Mouse (Mus musculus) heart, embryonic 14.5 days (tissue): ENCODE measurements at regions not wholly inside any gene's neighbourhood (a gene's known extent, or its start where the extent isn't known, plus 50 kb on each side); places are given as distances from the start of the nearest gene placed in this dataset.

ENCODE experiments used
- ATAC-seq: fragments of 200-750 bp; cut with Nextera tagmentation; 2 replicates; pipeline ENCODE4 v1.8.0; 2017; ENCODE audit warnings: low read depth, moderate TSS enrichment; ENCODE audit not compliant: insufficient number of reproducible peaks, insufficient read depth, low FRiP score
- H3K27ac ChIP-seq, 2 experiments: fragments of 200-500 bp in 1 of 2; fragments of 300-500 bp in 1 of 2; sonication (generic) in 1 of 2; replicated peaks in 1 of 2; 2 replicates each; pipeline ENCODE4 v1.5.1; 2012 to 2014; ENCODE audit warnings: low read depth in 2 of 2, low read length in 2 of 2, control low read depth in 1 of 2, mild to moderate bottlenecking in 1 of 2, mixed read lengths in 1 of 2; ENCODE audit not compliant: control insufficient read depth in 1 of 2, insufficient read depth in 1 of 2
- H3K27me3 ChIP-seq: fragments of 300-500 bp; sonication (generic); 2 replicates; pipeline ENCODE4 v1.6.1; 2014; ENCODE audit warnings: mild to moderate bottlenecking, low read length, control low read depth; ENCODE audit not compliant: control insufficient read depth, insufficient read depth
- H3K36me3 ChIP-seq: fragments of 300-500 bp; sonication (generic); 2 replicates; pipeline ENCODE4 v1.6.1; 2014; ENCODE audit warnings: mild to moderate bottlenecking, control low read depth, low read length, mixed read lengths; ENCODE audit not compliant: control insufficient read depth, insufficient read depth
- H3K4me1 ChIP-seq, 2 experiments: fragments of 200-500 bp in 1 of 2; fragments of 300-500 bp in 1 of 2; sonication (generic) in 1 of 2; 2 replicates each; pipeline ENCODE4 v1.6.1; 2012 to 2014; ENCODE audit warnings: low read length in 2 of 2, control low read depth in 1 of 2, mixed read lengths in 1 of 2; ENCODE audit not compliant: control insufficient read depth in 2 of 2, insufficient read depth in 2 of 2
- H3K4me2 ChIP-seq: fragments of 300-500 bp; sonication (generic); 2 replicates; pipeline ENCODE4 v1.6.1; 2014; ENCODE audit warnings: mild to moderate bottlenecking, low read length
- H3K4me3 ChIP-seq, 2 experiments: fragments of 200-500 bp in 1 of 2; fragments of 300-500 bp in 1 of 2; sonication (generic) in 1 of 2; 2 replicates each; pipeline ENCODE4 v1.5.1; 2012 to 2014; ENCODE audit warnings: low read length in 2 of 2, mild to moderate bottlenecking in 2 of 2, control low read depth in 1 of 2, low read depth in 1 of 2, moderate library complexity in 1 of 2; ENCODE audit not compliant: control insufficient read depth in 1 of 2, insufficient read depth in 1 of 2
- H3K9ac ChIP-seq: fragments of 300-500 bp; sonication (generic); 2 replicates; pipeline ENCODE4 v1.6.1; 2014; ENCODE audit warnings: mild to moderate bottlenecking, low read length
- H3K9me3 ChIP-seq: fragments of 300-500 bp; sonication (generic); 2 replicates; pipeline ENCODE4 v1.6.1; 2016; ENCODE audit warnings: low read length, control low read depth; ENCODE audit not compliant: control insufficient read depth
- WGBS: fragments of 180-500 bp; shearing (Covaris S2); extraction: QIAGEN DNeasy Blood & Tissue Kit; methylation state at CpG from one replicate; pipeline ENCODE4 v1.1.7; 2014; 5-methylcytosine and 5-hydroxymethylcytosine counted together

DNA sequence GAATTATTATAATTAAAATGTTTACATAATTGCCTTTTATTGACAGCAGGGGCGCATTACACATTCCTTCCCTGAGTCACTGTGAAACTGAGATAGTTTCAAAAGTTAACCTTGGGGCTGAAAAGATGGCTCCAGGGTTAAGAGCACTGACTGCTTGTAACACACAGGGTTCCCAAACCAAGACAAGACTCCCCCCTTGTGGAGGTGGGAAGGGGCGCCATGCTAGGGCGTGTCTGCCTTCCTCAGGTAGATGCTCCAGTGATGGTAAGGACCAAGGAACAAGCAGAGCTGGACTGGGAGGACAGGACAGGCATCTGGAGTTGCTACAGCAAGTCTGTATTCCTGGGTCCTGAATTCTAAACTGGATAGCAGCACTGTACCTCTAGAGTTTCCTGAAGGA is 351.9 kb downstream of the Tbc1d22a start:
- no peaks in the 10 kb centered on the region for H3K36me3 ChIP-seq
- H3K27ac ChIP-seq, result no peak overlapping the region
- H3K4me3 ChIP-seq, result no peak overlapping the region
- no peak overlapping the region for H3K9ac ChIP-seq
- H3K9me3 ChIP-seq, result no peaks in the 10 kb centered on the region
- WGBS, result 58% methylated on average over 3 of the region's 3 CpGs
- no peak for ATAC-seq
- no peaks in the 10 kb centered on the region for H3K27me3 ChIP-seq
- H3K4me2 ChIP-seq, result no peak overlapping the region
- H3K4me1 ChIP-seq, result no peaks in the 10 kb centered on the region

DNA sequence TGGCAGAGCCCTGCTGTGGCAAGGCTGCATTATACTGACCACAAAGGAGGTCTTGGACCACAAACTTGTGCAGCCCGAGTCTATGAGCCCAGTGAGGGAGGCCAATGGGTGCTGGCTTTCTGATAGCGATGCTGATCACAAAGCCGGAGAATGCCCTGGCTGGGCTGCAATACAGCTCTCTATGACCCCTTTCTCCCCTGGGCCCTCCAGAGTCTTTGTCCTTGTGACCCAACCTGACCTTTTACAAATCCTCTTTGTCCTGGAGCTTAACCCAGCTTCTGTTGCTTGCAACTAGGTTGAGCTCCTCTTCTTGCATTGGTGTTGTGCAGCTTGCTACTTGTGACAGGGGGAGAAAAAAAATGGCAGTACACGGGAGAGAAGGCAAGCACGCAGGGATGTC is 360.1 kb downstream of the Tbc1d22a start:
- WGBS, result 75% methylated on average over 5 of the region's 5 CpGs
- Histone ChIP-seq H3K36me3 (no peaks in the 10 kb centered on the region), H3K27ac (no peak overlapping the region), H3K9me3 (no peaks in the 10 kb centered on the region), H3K9ac (no peak overlapping the region), H3K4me2 (no peak overlapping the region), H3K27me3 (peaks cover 18% of the 10 kb centered on the region; the same call in 1 of the 2 replicates), H3K4me3 (no peak overlapping the region), H3K4me1 (no peaks in the 10 kb centered on the region; a peak in 1 of 4 replicates)
- ATAC-seq, result no peak

DNA sequence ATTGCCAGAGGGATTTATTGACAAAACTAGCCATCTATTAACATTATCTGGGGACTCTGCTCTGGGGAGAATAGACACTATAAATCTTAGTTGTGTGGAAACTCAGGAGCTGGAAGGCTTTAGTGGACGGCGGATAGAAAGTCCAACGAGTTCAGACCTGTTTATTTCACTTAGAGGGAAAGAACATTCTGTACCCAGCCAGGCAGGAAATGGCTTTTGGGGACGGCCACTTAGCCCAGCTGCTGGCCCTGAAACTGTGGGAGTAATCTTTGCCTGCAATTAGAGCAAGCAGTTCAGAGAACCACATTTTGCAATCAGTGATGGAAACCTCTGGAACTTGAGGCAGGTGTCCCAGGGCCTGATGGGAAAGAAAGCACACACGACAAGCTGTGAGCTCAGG is 362.4 kb downstream of the Tbc1d22a start:
- Histone ChIP-seq H3K9me3 (no peaks in the 10 kb centered on the region), H3K27me3 (peaks cover 22% of the 10 kb centered on the region; the same call in 1 of the 2 replicates), H3K36me3 (no peaks in the 10 kb centered on the region), H3K4me1 (no peaks in the 10 kb centered on the region; a peak in 1 of 4 replicates), H3K4me2 (no peak overlapping the region), H3K27ac (no peak overlapping the region), H3K9ac (no peak overlapping the region), H3K4me3 (no peak overlapping the region)
- ATAC-seq, result no peak
- WGBS, result 72% methylated on average over 5 of the region's 5 CpGs

DNA sequence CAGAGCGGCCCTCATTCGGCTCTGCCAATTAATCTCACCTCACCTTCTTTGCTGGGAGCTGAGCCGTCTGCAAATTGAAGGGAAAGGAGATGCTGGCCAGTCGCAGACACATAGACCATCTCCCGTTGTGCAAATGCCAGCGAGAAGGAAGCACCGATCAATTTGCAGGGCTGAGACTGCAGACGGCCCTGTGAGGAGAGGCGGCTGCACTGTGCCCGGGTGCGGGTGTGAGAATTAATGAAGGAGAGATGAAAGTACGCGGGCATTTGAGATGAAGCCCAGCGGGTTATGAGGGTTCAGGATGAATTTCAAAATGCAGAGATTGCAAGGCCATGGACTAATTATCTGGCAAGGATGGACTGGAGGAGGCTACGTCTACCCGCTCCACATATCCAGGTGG is 364.4 kb downstream of the Tbc1d22a start:
- H3K4me3 ChIP-seq, result no peak overlapping the region
- 86% methylated on average over 16 of the region's 16 CpGs for WGBS
- no peaks in the 10 kb centered on the region for H3K9me3 ChIP-seq
- ATAC-seq, result no peak
- H3K36me3 ChIP-seq, result no peaks in the 10 kb centered on the region
- H3K27me3 ChIP-seq, result peaks cover 22% of the 10 kb centered on the region; the same call in 1 of the 2 replicates
- no peak overlapping the region for H3K27ac ChIP-seq
- no peak overlapping the region for H3K9ac ChIP-seq
- no peak overlapping the region for H3K4me2 ChIP-seq
- H3K4me1 ChIP-seq, result peaks cover 0 to 2% of the 10 kb centered on the region in 2 experiments; a peak in 1 of 4 replicates

DNA sequence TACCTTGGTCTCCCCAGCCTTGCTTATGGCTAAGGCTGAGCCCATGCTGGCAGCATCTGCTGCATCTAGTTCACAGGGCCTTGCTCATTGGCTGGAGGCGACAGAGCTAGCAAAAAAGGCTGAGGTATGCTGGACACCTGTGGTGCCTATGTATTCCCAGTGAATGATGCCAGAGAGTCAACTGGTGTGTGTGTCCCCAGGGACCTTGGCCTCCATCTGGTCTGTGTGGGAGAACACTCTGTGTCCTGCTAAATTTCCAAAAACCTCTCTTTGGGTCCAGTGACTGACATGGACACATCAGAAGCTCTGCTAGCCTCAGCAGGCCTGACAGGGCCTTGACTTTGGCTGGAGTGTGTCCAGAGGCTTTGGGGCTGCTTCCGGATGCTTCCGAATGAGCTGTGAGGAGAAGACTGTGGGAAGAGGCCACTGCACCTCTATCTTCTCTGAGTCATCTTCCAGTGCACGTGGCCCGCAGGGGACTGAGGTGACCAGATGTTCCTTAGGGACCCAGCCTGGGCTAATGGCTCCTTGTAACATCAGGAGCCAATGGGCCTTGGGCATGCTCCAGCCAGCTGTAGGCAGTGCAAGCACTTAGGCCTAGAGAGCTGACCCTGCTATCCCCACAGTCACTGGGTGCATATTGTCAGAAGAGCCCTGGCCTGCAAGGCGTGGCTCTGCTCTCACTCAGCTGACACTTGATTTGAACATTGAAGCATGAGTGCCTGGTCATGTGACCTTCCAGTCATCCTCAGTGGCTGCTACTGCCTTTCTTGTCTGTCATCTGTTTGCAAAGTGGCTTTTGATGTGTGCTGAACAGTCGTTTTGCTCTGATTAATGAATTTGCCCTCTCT is 368.2 kb downstream of the Tbc1d22a start:
- Histone ChIP-seq H3K27ac (no peak overlapping the region), H3K4me3 (no peak overlapping the region), H3K9me3 (no peaks in the 10 kb centered on the region), H3K9ac (no peak overlapping the region), H3K4me1 (peaks cover 0 to 2% of the 10 kb centered on the region in 2 experiments; a peak in 1 of 4 replicates), H3K4me2 (no peak overlapping the region), H3K27me3 (0 out of 2 replicates have a peak, but pooled peaks cover 9% of the 10 kb centered on the region), H3K36me3 (no peaks in the 10 kb centered on the region)
- WGBS, result 62% methylated on average over 7 of the region's 7 CpGs
- 0 out of 2 replicates have a peak, but pooled peaks have one; percentile 45 for ATAC-seq

DNA sequence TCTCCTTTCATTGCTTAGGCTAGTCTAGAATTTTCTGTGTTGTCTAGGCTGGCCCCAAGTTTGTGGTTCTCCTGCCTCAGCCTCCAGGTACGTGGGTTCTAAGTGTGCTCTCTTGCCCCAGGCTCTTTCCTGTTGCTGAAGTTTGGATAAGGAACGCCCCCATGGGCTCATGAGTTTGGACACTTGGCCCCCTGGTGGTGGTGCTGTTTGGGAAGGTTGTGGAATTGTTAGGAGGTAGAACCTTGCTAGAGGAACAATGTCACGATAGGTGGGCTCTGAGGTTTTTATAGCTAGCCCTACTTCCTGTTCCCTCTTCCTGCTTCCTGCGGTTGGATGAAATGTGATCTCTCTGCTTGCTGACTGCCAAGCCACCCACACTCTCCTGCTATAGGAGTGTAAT is 371.5 kb downstream of the Tbc1d22a start:
- no peak overlapping the region for H3K4me2 ChIP-seq
- H3K4me3 ChIP-seq, result no peak overlapping the region
- H3K36me3 ChIP-seq, result no peaks in the 10 kb centered on the region
- H3K9me3 ChIP-seq, result no peaks in the 10 kb centered on the region
- H3K9ac ChIP-seq, result no peak overlapping the region
- H3K27ac ChIP-seq, result no peak overlapping the region
- H3K27me3 ChIP-seq, result no peaks in the 10 kb centered on the region; the same call in 1 of the 2 replicates
- no peak for ATAC-seq
- WGBS, result 88% methylated on average over 4 of the region's 4 CpGs
- peaks cover 0 to 2% of the 10 kb centered on the region in 2 experiments; a peak in 1 of 4 replicates for H3K4me1 ChIP-seq

DNA sequence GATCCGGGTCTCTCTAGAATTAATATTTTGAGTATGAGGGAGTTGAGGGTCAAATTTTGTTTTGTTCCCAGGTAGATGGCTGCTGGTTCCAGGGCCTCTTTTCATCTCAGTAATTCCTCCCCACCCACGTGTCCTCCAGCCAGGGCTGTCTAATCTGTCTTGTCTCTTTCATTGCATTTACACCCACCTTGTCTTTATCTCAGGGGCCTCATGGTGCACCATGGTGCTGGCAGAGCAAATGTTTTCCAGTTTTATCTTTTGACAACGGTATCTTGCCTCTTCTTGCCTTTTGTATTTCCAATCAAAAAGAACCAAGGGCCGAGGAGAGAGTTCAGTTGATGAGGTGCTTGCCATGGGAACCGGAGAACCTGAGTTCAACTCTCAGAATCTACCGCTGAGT is 372.9 kb downstream of the Tbc1d22a start:
- Histone ChIP-seq H3K4me1 (peaks cover 0 to 2% of the 10 kb centered on the region in 2 experiments; a peak in 1 of 4 replicates), H3K36me3 (no peaks in the 10 kb centered on the region), H3K27ac (no peak overlapping the region), H3K9me3 (no peaks in the 10 kb centered on the region), H3K4me3 (no peak overlapping the region), H3K27me3 (no peaks in the 10 kb centered on the region; the same call in 1 of the 2 replicates), H3K4me2 (no peak overlapping the region), H3K9ac (no peak overlapping the region)
- no peak for ATAC-seq
- 44% methylated on average over 6 of the region's 6 CpGs for WGBS
